Mouse (Mus musculus) stomach, postnatal 0 days (tissue): ENCODE measurements around the gene Slit1. TPM values are rescaled to one million over a fixed set of nuclear protein-coding genes. Genes with fewer than 3 reads are reported as not detected.

Experiments used
- ATAC-seq: fragments of 200-750 bp; cut with Nextera tagmentation; 2 replicates; pipeline ENCODE4 v1.8.0; 2017; ENCODE audit not compliant: low FRiP score, low TSS enrichment
- DNase-seq: peaks from one replicate; pipeline ENCODE4 v3.0.0-alpha.2; 2016; ENCODE audit warnings: low spot score
- H3K27ac ChIP-seq: fragments of 300-500 bp; sonication (generic); replicated peaks from 2 replicates; pipeline ENCODE4 v1.5.1; 2014; ENCODE audit warnings: mild to moderate bottlenecking, control low read depth
- H3K27me3 ChIP-seq: fragments of 300-500 bp; sonication (generic); 2 replicates; pipeline ENCODE4 v1.6.1; 2014; ENCODE audit warnings: low read length; ENCODE audit not compliant: control insufficient read depth, insufficient read depth
- H3K36me3 ChIP-seq: fragments of 300-500 bp; sonication (generic); 2 replicates; pipeline ENCODE4 v1.6.1; 2014; ENCODE audit warnings: low read length, mixed read lengths; ENCODE audit not compliant: control insufficient read depth, insufficient read depth
- H3K4me1 ChIP-seq: fragments of 300-500 bp; sonication (generic); replicated peaks from 2 replicates; pipeline ENCODE4 v1.6.1; 2014; ENCODE audit warnings: antibody characterized with exemption; ENCODE audit not compliant: control insufficient read depth, insufficient read depth
- H3K4me2 ChIP-seq: fragments of 300-500 bp; sonication (generic); replicated peaks from 2 replicates; pipeline ENCODE4 v1.6.1; 2014; ENCODE audit warnings: low read depth, mild to moderate bottlenecking, control low read depth, moderate library complexity
- H3K4me3 ChIP-seq: fragments of 300-500 bp; sonication (generic); 2 replicates; pipeline ENCODE4 v1.5.1; 2014; ENCODE audit warnings: low read depth, low read length, control low read depth
- H3K9ac ChIP-seq: fragments of 300-500 bp; sonication (generic); 2 replicates; pipeline ENCODE4 v1.6.1; 2014; ENCODE audit warnings: mild to moderate bottlenecking, low read length, control low read depth, mixed read lengths
- H3K9me3 ChIP-seq: fragments of 300-500 bp; sonication (generic); 2 replicates; pipeline ENCODE4 v1.6.1; 2016; ENCODE audit warnings: low read length; ENCODE audit not compliant: control insufficient read depth
- CTCF ChIP-seq: IDR thresholded peaks from 2 replicates; pipeline ENCODE4 v1.5.1; 2016; ENCODE audit warnings: antibody characterized with exemption, low read depth, mild to moderate bottlenecking, moderate library complexity
- EP300 ChIP-seq: optimal IDR thresholded peaks from 2 replicates; pipeline ENCODE3; 2016; ENCODE audit warnings: antibody characterized with exemption
- whole genome bisulfite sequencing: fragments of 180-500 bp; shearing (Covaris S2); extraction: QIAGEN DNeasy Blood & Tissue Kit; methylation state at CpG from one replicate; pipeline ENCODE4 v1.1.7; 2014; 5-methylcytosine and 5-hydroxymethylcytosine counted together
- polyA plus RNA-seq: library from polyadenylated mRNA; unstranded; fragments of >200 nt; fragmentation: Nextera tagmentation; extraction: Ambion mirVana; gene quantifications from 2 replicates; pipeline ENCODE4 v1.2.1, GENCODE M21; 2015

Slit1 gene
- polyA plus RNA-seq, 1 experiment from 2014 or later = 0.28 TPM

GRCm38 (mm10) chr19:41768711-41769110 lies 25.2 kb upstream of the Slit1 start:
- 86% methylated on average over 7 of the region's 7 CpGs for WGBS
- Histone ChIP-seq H3K4me3 (no peak overlapping the region), H3K9me3 (no peaks in the 10 kb centered on the region), H3K36me3 (peaks cover 2% of the 10 kb centered on the region; the same call in 1 of the 2 replicates), H3K4me1 (no peaks in the 10 kb centered on the region), H3K4me2 (no peak overlapping the region), H3K9ac (no peak overlapping the region), H3K27ac (no peak overlapping the region), H3K27me3 (no peaks in the 10 kb centered on the region)
- DNase-seq (no peak), ATAC-seq (no peak)
- TF ChIP-seq CTCF (no peak), EP300 (no peak)

GRCm38 (mm10) chr19:41766628-41767027 lies 23.2 kb upstream of the Slit1 start:
- Histone ChIP-seq H3K27me3 (no peaks in the 10 kb centered on the region), H3K4me2 (no peak overlapping the region), H3K4me1 (no peaks in the 10 kb centered on the region), H3K36me3 (no peaks in the 10 kb centered on the region), H3K9me3 (no peaks in the 10 kb centered on the region), H3K27ac (no peak overlapping the region), H3K9ac (no peak overlapping the region), H3K4me3 (no peak overlapping the region)
- TF ChIP-seq EP300 (no peak), CTCF (no peak)
- WGBS = 68% methylated on average over 5 of the region's 5 CpGs
- ATAC-seq (no peak), DNase-seq (no peak)

GRCm38 (mm10) chr19:41763870-41764660 lies 20.6 kb upstream of the Slit1 start:
- no peaks in the 10 kb centered on the region for H3K9me3 ChIP-seq
- ATAC-seq (peak; percentile 71), DNase-seq (peak; percentile 85)
- TF ChIP-seq EP300 = no peak
- TF ChIP-seq CTCF = peak; percentile 97
- H3K9ac ChIP-seq = no peak overlapping the region
- H3K27me3 ChIP-seq = no peaks in the 10 kb centered on the region
- H3K4me3 ChIP-seq = no peak overlapping the region
- 28% methylated on average over 12 of the region's 12 CpGs for WGBS
- no peak overlapping the region for H3K27ac ChIP-seq
- no peaks in the 10 kb centered on the region for H3K36me3 ChIP-seq
- no peaks in the 10 kb centered on the region for H3K4me1 ChIP-seq
- no peak overlapping the region for H3K4me2 ChIP-seq

GRCm38 (mm10) chr19:41761529-41761928 lies 18.1 kb upstream of the Slit1 start:
- no peaks in the 10 kb centered on the region for H3K27me3 ChIP-seq
- ATAC-seq (no peak), DNase-seq (peak; percentile 58)

GRCm38 (mm10) chr19:41759765-41760164 lies 16.3 kb upstream of the Slit1 start:
- 81% methylated on average over 6 of the region's 6 CpGs for WGBS
- DNase-seq = no peak
- Histone ChIP-seq H3K4me3 (no peak overlapping the region), H3K4me2 (no peak overlapping the region), H3K9me3 (no peaks in the 10 kb centered on the region), H3K27me3 (no peaks in the 10 kb centered on the region), H3K27ac (no peak overlapping the region), H3K36me3 (no peaks in the 10 kb centered on the region), H3K4me1 (no peaks in the 10 kb centered on the region), H3K9ac (no peak overlapping the region)
- 0 out of 2 replicates have a peak, but pooled peaks have one; percentile 15 for TF ChIP-seq CTCF
- no peak for TF ChIP-seq EP300
- no peak for ATAC-seq

More at GRCm38 (mm10) chr19:41761529-41761928, 18.1 kb upstream of the Slit1 start:
- H3K36me3 ChIP-seq = no peaks in the 10 kb centered on the region
- no peaks in the 10 kb centered on the region for H3K9me3 ChIP-seq
- 43% methylated on average over 9 of the region's 9 CpGs for WGBS
- H3K27ac ChIP-seq = no peak overlapping the region
- H3K9ac ChIP-seq = no peak overlapping the region
- H3K4me3 ChIP-seq = no peak overlapping the region
- TF ChIP-seq EP300 (no peak), CTCF (peak; percentile 79)
- no peaks in the 10 kb centered on the region for H3K4me1 ChIP-seq
- no peak overlapping the region for H3K4me2 ChIP-seq

- Histone ChIP-seq H3K4me1 (no peaks in the 10 kb centered on the region), H3K36me3 (no peaks in the 10 kb centered on the region), H3K27ac (no peak overlapping the region), H3K27me3 (no peaks in the 10 kb centered on the region), H3K9ac (no peak overlapping the region), H3K4me3 (no peak overlapping the region), H3K9me3 (no peaks in the 10 kb centered on the region), H3K4me2 (no peak overlapping the region)
- no peak for TF ChIP-seq EP300
- TF ChIP-seq CTCF = no peak
- no peak for DNase-seq
- no peak for ATAC-seq
- 84% methylated on average over 5 of the region's 5 CpGs for WGBS
Observed at GRCm38 (mm10) chr19:41759270-41759669, 15.8 kb upstream of the Slit1 start.
